Mouse (Mus musculus): ENCODE data around the gene Ergic1. TPM values are rescaled to one million over a fixed set of nuclear protein-coding genes. Genes with fewer than 3 reads are reported as not detected.
A peak's percentile ranks its signal among the peaks of the same experiment; 100 is the strongest.

Gene Ergic1
- polyA plus RNA-seq, 1 experiment from 2014 or later: 48.6 TPM

GRCm38 (mm10) chr17:26518306-26518705, 43.0 kb upstream of the Ergic1 start:
- H3K4me3 ChIP-seq (ENCODE audit: low read depth, low read length): no peak overlapping the region
- no peaks in the 10 kb centered on the region for H3K36me3 ChIP-seq (ENCODE audit: control insufficient read depth, insufficient read depth)
- H3K27me3 ChIP-seq (replicated peaks; ENCODE audit: control insufficient read depth, insufficient read depth, low read length): no peaks in the 10 kb centered on the region
- H3K4me2 ChIP-seq (replicated peaks; ENCODE audit: low read depth): no peak overlapping the region
- no peaks in the 10 kb centered on the region for H3K9me3 ChIP-seq (ENCODE audit: control insufficient read depth)
- ATAC-seq: no peak
- no peak overlapping the region for H3K27ac ChIP-seq (ENCODE audit: low read depth, low read length)
- no peaks in the 10 kb centered on the region for H3K4me1 ChIP-seq (replicated peaks; ENCODE audit: control insufficient read depth, insufficient read depth, low read length)
- TF ChIP-seq CTCF (IDR thresholded peaks at IDR 0.05; ENCODE audit: low read depth): no peak
- 86% methylated on average over 3 of the region's 3 CpGs for WGBS
- H3K9ac ChIP-seq (ENCODE audit: low read depth, low read length): no peak overlapping the region

- Histone ChIP-seq H3K27ac (ENCODE audit: low read depth, low read length) (no peak overlapping the region), H3K36me3 (ENCODE audit: control insufficient read depth, insufficient read depth) (no peaks in the 10 kb centered on the region), H3K4me1 (replicated peaks; ENCODE audit: control insufficient read depth, insufficient read depth, low read length) (no peaks in the 10 kb centered on the region), H3K9ac (ENCODE audit: low read depth, low read length) (no peak overlapping the region), H3K9me3 (ENCODE audit: control insufficient read depth) (no peaks in the 10 kb centered on the region), H3K4me2 (replicated peaks; ENCODE audit: low read depth) (no peak overlapping the region), H3K4me3 (ENCODE audit: low read depth, low read length) (no peak overlapping the region), H3K27me3 (replicated peaks; ENCODE audit: control insufficient read depth, insufficient read depth, low read length) (no peaks in the 10 kb centered on the region)
- TF ChIP-seq CTCF (IDR thresholded peaks at IDR 0.05; ENCODE audit: low read depth): no peak
- 21% methylated on average over 4 of the region's 4 CpGs for WGBS
- ATAC-seq: peak; percentile 92
These were observed 38.6 kb upstream of the Ergic1 start for GRCm38 (mm10) chr17:26522711-26523110.

- no peaks in the 10 kb centered on the region for H3K9me3 ChIP-seq (ENCODE audit: control insufficient read depth)
- ATAC-seq: no peak
- no peak overlapping the region for H3K4me2 ChIP-seq (replicated peaks; ENCODE audit: low read depth)
- no peaks in the 10 kb centered on the region for H3K36me3 ChIP-seq (ENCODE audit: control insufficient read depth, insufficient read depth)
- H3K27me3 ChIP-seq (replicated peaks; ENCODE audit: control insufficient read depth, insufficient read depth, low read length): no peaks in the 10 kb centered on the region
- no peak overlapping the region for H3K27ac ChIP-seq (ENCODE audit: low read depth, low read length)
- no peak overlapping the region for H3K4me3 ChIP-seq (ENCODE audit: low read depth, low read length)
- no peak overlapping the region for H3K9ac ChIP-seq (ENCODE audit: low read depth, low read length)
- H3K4me1 ChIP-seq (replicated peaks; ENCODE audit: control insufficient read depth, insufficient read depth, low read length): no peaks in the 10 kb centered on the region
- no peak for TF ChIP-seq CTCF (IDR thresholded peaks at IDR 0.05; ENCODE audit: low read depth)
These were observed 37.0 kb upstream of the Ergic1 start for GRCm38 (mm10) chr17:26524316-26524715.

DNA sequence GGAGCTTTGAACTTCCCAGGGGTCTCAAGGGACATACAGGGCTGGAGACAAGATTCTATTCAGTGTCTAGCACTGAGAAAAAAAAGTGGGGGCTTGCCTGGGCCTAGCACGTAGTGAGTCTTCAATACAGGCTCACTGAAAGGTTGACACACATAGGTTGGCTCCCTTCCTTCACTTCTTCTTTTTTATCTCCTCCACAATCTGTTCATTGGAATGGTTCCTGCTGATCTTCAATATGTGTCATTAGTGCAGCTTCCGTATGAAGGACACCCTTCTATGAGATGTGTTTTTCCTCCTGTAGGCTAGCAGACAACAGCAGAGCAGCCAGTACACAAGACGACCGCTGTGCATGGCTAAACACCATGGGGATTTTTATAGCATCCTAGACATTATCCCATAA, 36.5 kb upstream of the Ergic1 start:
- Histone ChIP-seq H3K27me3 (replicated peaks; ENCODE audit: control insufficient read depth, insufficient read depth, low read length) (no peaks in the 10 kb centered on the region), H3K4me3 (ENCODE audit: low read depth, low read length) (no peak overlapping the region), H3K9ac (ENCODE audit: low read depth, low read length) (no peak overlapping the region), H3K9me3 (ENCODE audit: control insufficient read depth) (no peaks in the 10 kb centered on the region), H3K27ac (ENCODE audit: low read depth, low read length) (no peak overlapping the region), H3K36me3 (ENCODE audit: control insufficient read depth, insufficient read depth) (no peaks in the 10 kb centered on the region), H3K4me1 (replicated peaks; ENCODE audit: control insufficient read depth, insufficient read depth, low read length) (no peaks in the 10 kb centered on the region), H3K4me2 (replicated peaks; ENCODE audit: low read depth) (no peak overlapping the region)
- TF ChIP-seq CTCF (IDR thresholded peaks at IDR 0.05; ENCODE audit: low read depth): no peak
- no peak for ATAC-seq
- 89% methylated on average over 4 of the region's 4 CpGs for WGBS

DNA sequence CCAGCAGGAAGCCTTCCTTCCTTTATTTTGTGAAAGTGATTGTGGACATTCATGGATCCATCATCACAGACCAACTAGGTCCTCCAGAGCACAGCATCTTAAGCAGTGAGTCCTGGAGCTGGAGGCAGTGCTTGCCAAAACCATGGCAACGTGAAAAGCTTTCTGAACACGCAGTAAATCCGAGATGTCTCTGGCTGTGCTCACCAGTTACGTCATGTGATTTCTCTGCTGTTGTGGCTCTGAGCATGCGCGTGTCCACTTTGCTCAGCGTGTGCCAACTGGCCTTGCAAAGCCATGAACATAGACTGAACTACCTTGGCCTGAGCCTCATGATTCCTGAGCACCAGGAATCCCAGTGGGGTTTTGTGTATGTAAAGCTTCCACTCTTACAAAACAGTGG, 36.0 kb upstream of the Ergic1 start:
- H3K4me2 ChIP-seq (replicated peaks; ENCODE audit: low read depth): no peak overlapping the region
- H3K4me1 ChIP-seq (replicated peaks; ENCODE audit: control insufficient read depth, insufficient read depth, low read length): no peaks in the 10 kb centered on the region
- no peaks in the 10 kb centered on the region for H3K27me3 ChIP-seq (replicated peaks; ENCODE audit: control insufficient read depth, insufficient read depth, low read length)
- TF ChIP-seq CTCF (IDR thresholded peaks at IDR 0.05; ENCODE audit: low read depth): no peak
- H3K9ac ChIP-seq (ENCODE audit: low read depth, low read length): no peak overlapping the region
- H3K36me3 ChIP-seq (ENCODE audit: control insufficient read depth, insufficient read depth): no peaks in the 10 kb centered on the region
- H3K4me3 ChIP-seq (ENCODE audit: low read depth, low read length): no peak overlapping the region
- WGBS: 69% methylated on average over 7 of the region's 7 CpGs
- H3K9me3 ChIP-seq (ENCODE audit: control insufficient read depth): no peaks in the 10 kb centered on the region
- no peak overlapping the region for H3K27ac ChIP-seq (ENCODE audit: low read depth, low read length)
- ATAC-seq: no peak

- no peak overlapping the region for H3K4me3 ChIP-seq (ENCODE audit: low read depth, low read length)
- TF ChIP-seq CTCF (IDR thresholded peaks at IDR 0.05; ENCODE audit: low read depth): no peak
These were observed 34.0 kb upstream of the Ergic1 start for GRCm38 (mm10) chr17:26527291-26527690.

DNA sequence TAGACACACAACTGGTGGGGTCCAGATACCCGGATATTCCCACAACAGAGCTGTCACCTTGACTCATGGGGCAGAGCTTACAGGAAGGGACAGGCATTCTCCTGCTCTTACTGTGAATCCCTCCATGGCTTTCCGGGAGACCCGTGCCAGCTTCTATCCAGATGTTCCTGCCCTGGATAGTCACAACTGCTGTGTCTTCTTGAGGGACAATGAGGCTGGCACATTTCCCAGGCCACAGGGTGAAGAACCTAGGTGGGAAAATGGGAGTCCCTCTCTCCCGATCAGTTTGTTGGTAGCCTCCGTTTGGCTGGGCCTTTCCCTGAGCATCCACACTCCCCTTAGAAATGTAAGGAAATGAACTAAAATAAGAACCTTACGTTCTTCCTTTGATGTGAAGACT, 32.5 kb upstream of the Ergic1 start:
- H3K27ac ChIP-seq (ENCODE audit: low read depth, low read length): no peak overlapping the region
- H3K4me2 ChIP-seq (replicated peaks; ENCODE audit: low read depth): no peak overlapping the region
- no peak for ATAC-seq
- WGBS: 79% methylated on average over 6 of the region's 6 CpGs
- H3K4me1 ChIP-seq (replicated peaks; ENCODE audit: control insufficient read depth, insufficient read depth, low read length): no peaks in the 10 kb centered on the region
- no peak for TF ChIP-seq CTCF (IDR thresholded peaks at IDR 0.05; ENCODE audit: low read depth)
- H3K4me3 ChIP-seq (ENCODE audit: low read depth, low read length): no peak overlapping the region
- no peaks in the 10 kb centered on the region for H3K9me3 ChIP-seq (ENCODE audit: control insufficient read depth)
- no peak overlapping the region for H3K9ac ChIP-seq (ENCODE audit: low read depth, low read length)
- no peaks in the 10 kb centered on the region for H3K27me3 ChIP-seq (replicated peaks; ENCODE audit: control insufficient read depth, insufficient read depth, low read length)
- no peaks in the 10 kb centered on the region for H3K36me3 ChIP-seq (ENCODE audit: control insufficient read depth, insufficient read depth)

More at GRCm38 (mm10) chr17:26527291-26527690, 34.0 kb upstream of the Ergic1 start:
- Histone ChIP-seq H3K4me1 (replicated peaks; ENCODE audit: control insufficient read depth, insufficient read depth, low read length) (no peaks in the 10 kb centered on the region), H3K4me2 (replicated peaks; ENCODE audit: low read depth) (no peak overlapping the region), H3K9ac (ENCODE audit: low read depth, low read length) (no peak overlapping the region), H3K36me3 (ENCODE audit: control insufficient read depth, insufficient read depth) (no peaks in the 10 kb centered on the region), H3K27ac (ENCODE audit: low read depth, low read length) (no peak overlapping the region), H3K9me3 (ENCODE audit: control insufficient read depth) (no peaks in the 10 kb centered on the region), H3K27me3 (replicated peaks; ENCODE audit: control insufficient read depth, insufficient read depth, low read length) (no peaks in the 10 kb centered on the region)
- ATAC-seq: no peak
- 93% methylated on average over 9 of the region's 9 CpGs for WGBS

All from intestine, postnatal 0 days (tissue).